Mouse (Mus musculus): ENCODE data around the gene Tjp3.

Gene Tjp3

DNA sequence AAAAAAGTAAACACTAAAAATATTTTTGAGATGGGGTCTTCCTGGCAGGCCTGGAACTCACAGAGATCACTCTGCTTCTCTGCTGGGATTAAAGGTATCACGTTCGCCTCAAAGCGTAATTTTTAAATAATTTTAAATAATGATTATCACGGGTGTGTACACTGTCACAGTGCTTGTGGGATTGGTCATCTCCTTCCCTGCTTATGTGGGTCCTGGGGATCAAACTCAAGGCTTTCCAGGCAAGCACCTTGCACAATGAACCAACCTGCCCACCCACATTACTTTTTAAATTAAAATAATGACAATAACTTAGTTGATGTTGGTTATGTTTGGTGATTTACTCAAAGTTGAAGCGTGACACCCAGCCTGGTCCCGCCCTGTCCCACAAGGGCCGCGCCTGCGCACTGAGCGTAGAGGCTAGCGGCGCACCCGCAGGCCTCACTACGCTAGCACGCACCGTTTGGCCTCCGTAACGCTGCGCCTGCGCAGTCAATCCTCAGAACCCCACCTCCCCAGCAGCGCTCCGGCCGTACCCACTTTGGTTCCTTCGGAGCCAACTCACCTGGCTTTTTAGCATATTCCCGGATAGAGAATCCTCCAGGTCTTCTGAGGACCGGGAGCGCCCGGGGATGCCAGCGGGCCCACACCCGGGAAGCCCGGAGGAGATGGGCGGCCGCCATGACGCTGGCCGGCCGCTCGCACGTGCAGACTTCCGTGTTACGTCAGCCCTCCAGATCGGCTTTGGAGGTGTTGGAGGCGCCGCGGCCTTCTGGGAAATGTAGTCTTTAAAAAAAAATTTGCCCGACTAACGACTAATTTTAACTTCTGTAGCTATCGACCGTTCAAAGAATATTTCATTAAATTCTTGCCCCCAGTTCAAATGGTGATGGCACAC, 24.9 kb downstream of the Tjp3 start, which contains the start of the genes Mrpl54 and Apba3:
Mrpl54 (minus strand) TSS at position 724 of the 895 bp plus-strand sequence.
Apba3 (plus strand) TSS at position 750 of the 895 bp plus-strand sequence.
- DNase-seq: peak; percentile 96 to 97

DNA sequence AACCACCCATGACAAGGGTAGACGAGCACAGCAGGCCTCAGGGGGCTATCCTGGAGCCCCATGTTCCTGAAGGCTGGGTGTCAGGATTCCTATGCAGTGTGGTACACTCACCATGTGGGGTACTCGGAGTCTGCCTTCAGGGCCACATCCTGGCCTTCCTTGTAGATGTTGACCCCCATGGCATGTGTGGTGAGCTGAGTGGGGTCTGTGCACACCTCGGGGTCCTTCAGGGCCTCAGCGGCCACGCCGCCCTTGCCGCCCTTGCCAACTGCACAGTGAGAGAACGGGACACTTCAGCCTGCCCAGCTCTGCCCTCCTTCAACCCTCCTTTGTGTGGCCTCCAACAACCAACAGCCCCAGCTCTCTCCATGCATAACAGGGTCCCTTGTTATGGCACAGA, 25.8 kb downstream of the Tjp3 start:
- no peak for DNase-seq

DNA sequence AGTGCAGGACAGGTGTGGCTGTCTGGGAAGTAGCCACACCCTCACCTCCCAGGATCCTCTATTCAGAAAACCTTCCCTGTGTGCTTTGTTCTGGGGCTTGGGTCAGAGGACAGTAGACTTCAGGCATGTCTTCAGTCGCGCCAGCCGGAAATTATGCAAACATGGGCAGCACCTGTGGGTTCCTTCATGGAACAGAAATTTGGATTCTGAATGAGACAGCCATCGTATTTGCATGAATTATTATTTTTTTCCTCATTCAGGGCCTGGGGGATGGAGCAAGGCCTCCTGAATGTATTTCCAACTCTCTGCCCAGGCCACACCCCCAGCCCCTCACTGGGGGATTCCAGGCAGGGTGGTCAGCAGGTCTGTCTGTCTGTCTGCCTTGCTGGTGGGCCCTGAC, 30.4 kb downstream of the Tjp3 start:
- no peak for DNase-seq

DNA sequence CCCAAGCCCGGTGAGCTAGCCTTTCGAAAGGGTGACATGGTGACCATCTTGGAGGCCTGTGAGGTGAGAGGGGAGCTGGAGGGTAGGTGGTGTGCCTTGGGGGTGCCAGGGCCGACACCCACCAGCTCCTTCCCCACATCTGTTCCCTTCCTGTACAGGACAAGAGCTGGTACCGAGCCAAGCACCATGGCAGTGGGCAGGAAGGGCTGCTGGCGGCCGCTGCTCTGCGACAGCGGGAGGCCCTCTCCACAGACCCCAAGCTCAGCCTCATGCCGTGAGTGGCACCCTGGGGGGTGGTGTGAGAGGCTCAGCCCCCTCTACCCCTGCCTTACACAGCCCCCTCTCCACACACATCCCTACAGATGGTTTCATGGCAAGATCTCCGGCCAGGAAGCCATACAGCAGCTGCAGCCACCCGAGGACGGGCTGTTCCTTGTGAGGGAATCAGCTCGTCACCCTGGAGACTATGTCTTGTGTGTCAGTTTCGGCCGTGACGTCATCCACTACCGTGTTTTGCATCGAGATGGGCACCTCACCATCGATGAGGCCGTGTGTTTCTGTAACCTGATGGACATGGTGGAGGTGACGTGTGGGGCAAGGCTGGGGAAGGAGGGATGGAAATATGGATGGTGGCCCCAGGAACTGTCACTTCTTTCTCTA, 32.0 kb downstream of the Tjp3 start:
- DNase-seq: peak in 1 of 2 experiments; percentile 57

DNA sequence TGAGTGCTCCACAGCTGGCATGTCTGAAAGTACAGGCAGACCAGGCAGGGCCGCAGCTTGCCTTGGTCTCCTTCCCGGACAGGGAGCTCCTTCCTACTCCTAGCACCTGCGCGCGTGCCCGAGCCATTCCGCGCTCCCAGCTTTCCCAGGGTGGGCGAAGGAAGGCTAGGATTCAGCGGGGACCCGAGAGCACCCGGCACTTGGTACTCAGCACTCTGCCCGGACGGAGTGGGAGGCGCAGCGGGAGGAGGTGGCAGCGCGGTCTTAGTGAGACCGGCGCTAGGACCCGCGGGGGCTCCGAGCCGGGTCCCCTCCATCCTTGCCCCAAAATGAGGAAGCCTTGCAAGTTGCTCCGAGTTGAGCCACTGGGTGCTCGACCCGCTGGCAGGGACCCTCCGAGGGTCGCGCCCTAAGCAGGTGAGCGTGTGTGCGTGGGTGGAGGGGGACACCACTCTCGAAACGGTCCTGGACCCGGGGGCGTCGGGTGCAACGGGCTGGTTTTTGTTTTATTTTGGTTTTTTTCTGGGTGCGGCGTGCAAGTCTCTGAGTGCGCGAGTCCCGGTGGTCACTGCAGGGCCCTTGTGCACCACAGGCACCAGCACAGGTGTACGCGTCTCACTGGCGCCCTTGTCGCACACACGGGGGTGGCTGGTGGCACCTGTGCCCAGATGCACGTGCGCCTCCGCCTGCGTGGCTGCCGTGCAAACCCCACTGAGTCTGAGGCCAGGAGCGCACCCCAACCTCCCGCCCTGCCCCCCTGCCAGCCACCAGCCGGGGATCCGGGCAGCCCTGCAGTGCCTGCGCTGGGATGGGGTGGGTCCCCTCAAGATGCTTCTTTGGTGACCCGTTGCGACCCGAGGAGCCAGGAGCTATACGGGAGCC, 34.0 kb downstream of the Tjp3 start:
- peak; percentile 55 to 60 for DNase-seq

DNA sequence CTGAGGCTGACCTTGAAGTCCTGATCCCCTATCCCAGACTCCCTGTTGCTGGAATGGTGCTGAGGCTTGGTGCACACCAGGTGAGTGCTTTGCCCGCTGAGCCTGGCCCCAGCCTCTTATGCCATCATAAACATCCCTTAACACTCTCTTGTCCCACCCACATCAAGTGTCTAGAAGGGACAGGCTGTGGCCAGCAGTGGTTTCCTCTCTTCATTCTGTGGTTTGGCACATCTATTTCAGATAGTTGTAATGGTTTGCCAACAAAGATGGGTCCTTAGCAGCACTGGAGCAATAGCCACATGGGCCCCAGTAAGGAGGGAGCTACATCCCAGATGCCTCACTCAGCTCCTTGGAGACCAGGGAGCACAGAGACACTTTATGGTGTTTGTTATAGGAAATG, 36.5 kb downstream of the Tjp3 start:
- DNase-seq: no peak

DNA sequence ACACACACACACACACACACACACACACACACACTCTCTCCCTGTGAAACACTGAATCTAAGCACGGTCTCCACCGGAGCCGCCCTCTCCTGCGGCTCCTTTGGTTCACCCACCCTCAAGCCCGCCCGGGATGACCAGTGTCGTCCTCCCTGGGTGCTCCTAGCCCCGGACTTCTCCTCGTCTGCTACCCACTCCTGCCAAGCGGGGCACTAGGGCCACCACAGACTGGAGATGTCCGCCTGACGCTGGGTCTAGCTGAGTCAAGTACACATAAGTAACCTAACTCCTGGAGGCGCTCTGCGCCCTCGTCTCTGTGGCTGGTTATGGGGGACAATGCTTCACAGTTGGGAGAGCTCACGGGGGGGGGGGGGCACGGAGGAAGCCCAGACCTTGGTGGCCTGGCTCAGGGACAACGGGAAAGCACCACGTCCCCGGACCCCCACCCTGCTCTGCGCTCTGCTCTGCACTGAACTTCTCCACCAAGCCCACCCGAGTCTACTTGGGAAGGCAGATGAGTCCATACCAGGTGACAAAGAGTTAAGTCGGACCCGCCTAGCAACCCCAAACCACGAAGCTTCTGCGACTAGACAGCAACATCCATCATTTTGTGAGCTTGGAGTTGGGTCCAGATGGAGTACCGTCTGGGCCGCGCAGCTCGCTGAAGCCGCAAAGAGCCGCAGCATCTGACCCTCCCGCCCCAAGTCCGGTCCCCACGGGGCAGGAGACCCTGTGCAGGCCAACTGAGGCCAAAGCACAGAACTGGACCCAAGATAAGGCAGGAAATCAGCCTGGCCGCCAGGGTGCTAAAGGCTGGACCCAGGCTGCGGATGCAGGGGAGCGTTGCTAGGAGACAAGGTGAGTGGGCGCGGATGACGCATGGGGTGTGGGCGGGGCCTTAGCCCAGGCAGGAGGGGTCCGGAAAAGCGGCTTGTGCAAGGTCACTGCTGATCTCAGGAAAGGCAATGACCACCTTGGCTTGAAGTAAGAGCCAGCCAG, 38.7 kb downstream of the Tjp3 start, which contains the start of gene Matk:
Matk (plus strand) TSS at position 512 of the 996 bp plus-strand sequence.
- DNase-seq: peak; percentile 85 to 87

DNA sequence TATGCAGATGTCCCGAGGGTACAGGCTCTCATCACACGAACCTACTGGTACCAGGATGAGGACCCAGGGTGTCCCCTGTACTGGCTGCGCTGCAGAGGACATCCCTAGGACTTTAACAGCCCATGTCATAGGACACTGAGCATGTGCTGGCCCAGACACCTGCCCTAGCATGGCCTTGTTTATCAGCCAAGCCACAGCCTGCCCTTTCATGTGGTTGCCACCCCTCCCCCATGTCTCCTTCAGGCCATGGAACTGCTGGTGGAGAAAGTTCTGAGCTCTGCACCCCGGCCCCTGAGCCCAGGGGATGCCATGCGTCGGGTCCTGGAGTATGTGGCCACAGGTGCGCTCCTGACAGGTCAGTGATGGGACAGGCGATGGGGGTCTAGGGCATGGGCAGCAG, 41.9 kb downstream of the Tjp3 start:
- DNase-seq: no peak

DNA sequence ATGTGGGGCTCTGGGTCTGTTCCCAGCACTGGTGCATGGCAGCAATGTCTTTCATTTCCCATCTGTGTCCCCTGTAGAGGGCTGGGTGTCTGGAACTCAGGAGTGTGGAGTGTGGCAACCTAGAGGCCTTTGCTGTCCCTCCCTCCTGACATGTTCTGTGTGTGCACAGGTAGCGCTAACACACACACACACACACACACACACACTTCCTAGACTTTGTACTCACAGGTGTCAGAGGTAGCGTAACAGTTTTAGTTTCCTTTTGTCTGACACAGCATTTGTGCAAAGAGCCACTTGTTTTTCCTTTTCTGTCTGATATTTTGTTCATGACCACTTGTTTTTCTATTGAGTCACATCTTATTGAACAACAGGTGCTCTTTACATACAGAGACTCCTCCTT, 43.6 kb downstream of the Tjp3 start:
- DNase-seq: no peak

DNA sequence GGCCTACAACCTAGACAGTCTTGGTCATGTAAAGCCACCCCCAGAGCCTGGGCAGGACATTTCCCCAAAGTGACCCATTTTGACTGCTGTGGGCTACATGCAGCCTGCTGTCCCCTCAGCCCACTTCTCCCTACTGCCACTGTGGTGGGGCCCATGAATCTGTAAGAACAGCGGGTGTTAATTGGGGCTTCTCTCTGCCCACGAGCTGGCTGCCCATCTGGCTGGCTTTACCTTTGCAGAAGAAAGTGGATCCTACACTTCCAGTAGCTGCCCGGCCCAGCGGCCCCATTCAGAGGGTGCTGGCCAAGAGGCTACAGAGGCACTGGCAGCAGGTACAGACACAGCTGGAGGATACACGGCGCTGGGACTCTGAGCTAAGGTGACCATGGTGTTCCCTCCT, 46.2 kb downstream of the Tjp3 start:
- no peak for DNase-seq

DNA sequence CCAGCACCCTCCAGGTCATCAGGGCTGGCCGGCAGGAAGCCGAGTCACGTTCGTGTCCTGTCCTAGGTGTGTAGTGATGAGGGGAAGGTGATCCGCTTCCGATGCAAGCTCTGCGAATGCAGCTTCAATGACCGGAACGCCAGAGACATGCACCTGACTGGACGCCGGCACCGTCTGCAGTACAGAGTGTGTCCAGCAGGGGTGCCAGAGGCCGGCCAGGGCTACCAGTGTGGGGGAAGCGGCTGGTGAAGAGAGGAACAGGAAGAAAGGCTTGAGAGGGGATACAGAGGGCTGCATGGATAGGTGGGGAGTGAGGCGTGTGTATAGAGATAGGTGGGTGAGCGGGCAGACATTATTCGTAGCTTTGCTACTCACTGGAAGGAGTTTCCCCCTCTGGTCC, 46.8 kb downstream of the Tjp3 start:
- peak; percentile 94 to 96 for DNase-seq

DNA sequence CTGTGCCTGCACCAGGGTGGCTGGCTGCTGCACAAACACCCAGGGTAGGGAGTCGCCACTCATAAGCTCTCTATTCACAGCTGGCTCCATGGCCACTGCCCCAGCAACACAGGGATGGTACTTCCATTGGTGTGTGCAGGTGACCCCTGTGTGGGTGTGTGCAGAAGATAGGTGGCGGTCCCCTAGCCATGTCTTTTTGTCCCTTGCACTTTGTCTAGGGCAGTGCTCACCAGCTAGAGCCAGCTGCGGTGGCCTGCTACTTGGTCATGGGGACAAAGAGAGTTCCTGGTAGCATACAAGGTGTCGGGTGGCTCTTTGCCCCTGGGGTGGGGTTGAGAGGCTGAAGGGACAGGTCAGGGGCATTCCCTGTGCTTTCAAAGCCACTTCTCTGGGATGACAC, 47.2 kb downstream of the Tjp3 start:
- DNase-seq: no peak

DNA sequence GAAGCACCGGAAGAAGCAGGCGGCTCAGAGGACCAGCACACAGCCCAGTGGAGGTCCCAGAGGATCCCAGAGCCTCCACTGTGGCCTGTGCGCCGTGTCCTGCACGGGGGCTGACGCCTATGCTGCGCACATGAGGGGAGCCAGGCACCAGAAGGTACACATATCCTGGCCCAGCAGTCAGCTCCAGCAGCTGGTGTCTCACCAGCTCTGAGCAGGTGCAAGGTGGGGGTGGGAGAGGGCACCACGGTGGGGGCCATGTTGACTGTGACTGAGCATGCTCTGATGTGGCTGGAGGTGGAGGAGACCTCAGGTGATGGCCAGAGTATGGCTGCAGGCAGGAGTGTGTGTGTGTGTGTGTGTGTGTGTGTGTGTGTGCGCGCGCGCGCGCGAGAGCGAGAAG, 49.4 kb downstream of the Tjp3 start:
- DNase-seq: no peak

DNA sequence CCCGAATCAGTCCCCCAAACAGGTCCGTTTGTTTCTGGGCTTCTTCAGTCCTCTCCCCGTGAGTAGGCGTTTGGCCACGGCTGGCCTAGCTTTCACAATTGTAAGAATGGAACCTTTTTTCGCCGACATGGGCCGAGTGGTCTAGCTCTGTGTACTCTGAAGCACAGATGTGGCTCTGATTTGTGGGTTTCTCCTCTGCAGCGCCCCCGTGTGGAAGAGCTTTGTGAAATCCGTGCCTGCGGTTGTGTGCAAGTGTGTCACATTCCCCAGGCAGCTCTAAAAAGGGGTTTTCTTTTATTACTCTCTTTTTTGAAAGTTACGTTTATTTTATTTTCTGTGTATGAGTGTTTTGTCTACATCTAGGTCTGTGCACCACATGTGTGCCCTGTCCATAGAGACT, 50.5 kb downstream of the Tjp3 start:
- peak; percentile 66 to 79 for DNase-seq

DNA sequence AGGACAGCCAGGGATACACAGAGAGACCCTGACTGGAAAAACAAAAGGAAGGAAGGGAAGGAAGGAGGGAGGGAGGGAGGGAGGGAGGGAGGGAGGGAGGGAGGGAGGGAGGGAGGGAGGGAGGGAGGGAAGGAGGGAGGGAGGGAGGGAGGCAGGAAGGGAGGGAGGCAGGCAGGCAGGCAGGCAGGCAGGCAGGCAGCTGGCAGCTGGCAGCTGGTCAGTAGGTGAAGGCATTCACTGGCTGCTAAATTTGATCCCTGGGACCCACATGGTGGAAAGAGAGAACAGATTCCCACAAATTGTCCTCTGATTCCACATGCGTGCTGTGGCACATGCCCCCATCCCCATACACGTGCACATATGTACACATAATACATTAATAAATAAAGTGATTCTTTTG, 52.8 kb downstream of the Tjp3 start:
- DNase-seq: peak in 1 of 2 experiments; percentile 26

DNA sequence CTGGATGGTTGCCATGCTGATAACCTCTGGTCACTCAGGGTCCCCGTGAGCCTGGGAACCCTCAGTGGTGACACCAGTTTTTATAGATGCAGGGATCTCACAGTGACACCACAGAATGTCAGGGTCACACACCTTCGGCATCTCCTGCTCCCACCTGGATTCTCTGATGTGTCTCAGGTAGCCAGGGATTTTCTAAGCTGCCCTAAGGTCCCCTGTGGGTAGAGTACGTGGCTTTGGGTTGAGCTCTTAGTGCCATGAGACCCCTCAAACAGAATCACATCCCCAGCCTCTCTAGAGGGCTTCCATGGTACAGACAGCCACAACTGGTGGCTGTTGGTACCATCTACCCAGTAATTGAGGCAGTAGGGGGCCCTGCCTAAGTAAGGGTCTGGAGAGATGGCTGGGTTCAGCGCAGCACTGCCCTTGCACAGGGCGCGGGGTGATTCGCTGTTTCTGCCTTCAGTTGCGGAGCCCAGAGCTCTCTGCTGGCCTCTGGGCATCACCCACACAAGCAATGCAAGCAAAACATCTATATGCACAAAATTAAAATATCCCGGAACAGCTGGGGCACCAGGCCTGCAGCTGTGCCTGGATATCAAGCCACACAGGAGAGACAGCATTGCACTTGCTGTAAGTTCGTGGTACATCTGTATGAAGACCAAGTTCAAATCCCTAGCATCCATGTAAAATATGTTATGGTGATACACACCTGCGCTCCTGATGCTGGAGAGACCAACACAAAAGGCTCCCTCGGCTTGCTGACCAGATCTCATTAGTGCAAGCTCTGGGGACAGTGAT, 54.7 kb downstream of the Tjp3 start:
- no peak for DNase-seq

DNA sequence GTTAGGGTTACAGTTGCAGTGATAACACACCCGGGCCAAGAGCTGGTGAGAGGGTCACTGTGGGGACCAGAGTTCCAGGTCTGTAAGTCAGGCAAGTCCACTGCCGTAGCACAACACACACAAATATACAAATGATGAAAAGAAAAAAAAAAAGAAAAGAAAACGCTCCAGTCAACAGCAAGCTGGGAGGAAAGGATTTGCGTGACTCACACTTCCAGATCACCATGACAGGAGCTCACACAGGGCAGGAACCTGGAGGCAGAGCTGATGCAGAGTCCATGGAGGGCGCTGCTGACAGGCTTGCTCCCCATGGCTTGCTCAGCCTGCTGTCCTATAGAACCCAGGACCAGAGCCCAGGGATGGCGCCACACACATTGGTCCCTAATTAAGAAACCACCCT, 57.2 kb downstream of the Tjp3 start:
- DNase-seq: no peak

DNA sequence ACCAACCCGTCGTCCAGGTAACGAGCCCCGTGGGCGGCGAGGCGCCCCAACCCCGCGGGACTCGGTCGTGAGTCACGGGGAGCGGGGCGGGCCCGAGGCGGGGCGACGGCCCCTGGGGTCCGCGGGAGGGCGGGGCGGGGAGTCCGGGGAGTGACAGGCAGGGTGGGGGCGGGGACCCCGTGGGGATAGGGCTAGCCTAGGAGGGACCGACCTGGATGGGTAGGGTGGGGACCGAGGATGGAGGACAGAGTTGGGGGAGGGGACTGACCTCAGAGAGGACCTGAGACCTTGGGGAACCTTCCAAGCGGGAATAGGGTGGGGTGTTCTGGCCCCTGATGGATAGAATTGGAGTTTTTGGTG, 58.2 kb downstream of the Tjp3 start:
- DNase-seq: no peak

DNA sequence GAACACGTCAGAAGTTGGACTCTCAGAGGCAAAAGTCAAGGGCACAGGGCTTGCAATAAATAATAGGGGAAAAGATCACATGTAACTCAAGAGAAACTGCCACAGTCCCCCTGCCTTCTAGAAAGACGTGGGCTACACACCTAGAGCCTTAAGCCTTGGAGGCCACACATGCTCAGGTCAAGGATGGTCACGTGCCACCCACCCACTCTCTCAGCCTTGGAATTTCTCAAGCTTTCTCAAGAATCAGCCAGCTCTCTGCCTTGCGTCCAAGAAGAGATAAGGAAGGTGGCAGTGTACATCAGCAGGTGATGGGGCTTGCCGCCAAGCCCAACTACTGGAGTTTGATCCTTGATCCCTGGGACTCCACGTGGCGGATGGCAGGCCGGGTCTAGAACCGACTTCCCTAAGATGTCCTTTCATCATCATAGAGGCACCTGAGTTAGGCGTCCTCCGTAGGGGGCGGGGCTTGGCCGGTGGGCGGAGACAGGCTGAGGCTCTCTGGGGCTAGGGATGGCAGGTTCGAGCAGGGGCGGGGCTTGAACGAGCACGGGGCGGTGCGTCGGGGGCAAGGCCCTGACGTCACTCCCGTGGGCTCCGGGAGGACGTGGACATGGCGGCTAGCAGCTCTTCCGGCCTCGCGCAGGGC, 58.7 kb downstream of the Tjp3 start, which contains the start of gene Zfr2:
Zfr2 (plus strand) TSS at position 576 of the 646 bp plus-strand sequence.
- peak; percentile 97 to 98 for DNase-seq

DNA sequence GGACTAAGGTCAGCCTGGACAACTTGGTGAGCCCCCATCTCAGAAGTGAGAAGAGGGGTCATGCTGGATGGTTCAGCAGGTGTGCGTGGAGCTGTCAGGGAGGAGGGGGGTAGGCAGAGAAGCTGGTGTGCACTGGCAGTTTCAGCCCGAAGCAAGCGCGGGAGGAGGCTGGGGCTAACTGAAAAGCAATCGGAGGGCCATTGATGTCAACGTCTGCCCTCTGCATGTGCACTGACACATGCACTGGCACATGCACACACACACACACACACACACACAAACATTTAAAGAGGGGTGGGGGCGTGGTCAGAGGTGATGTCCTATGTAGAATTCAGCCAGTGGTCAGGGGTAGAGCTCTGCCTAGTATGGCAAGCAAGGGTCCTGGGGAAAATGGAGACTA, 59.9 kb downstream of the Tjp3 start:
- DNase-seq: no peak
